In genomic region chr3:157576343-157576722, GRCm38 (mm10) we compare ENCODE assay signal across 15 mouse cellular contexts. TPM values are rescaled to one million over a fixed set of nuclear protein-coding genes. Genes with fewer than 3 reads are reported as not detected.
DNase-seq lines count a peak whose midpoint lies in the region; ATAC-seq and TF ChIP-seq lines count a peak whose summit lies in the region.
"Had no signal": no experiment of that assay in that cellular context is flagged by ENCODE, and none has a peak within 500 bp of the region (broad histone marks: within the 10 kb centered on the region; RNA-seq: fewer than 3 reads in every experiment).

No protein-coding gene starts in this region.

- H3K4me1 ChIP-seq in MEL (ENCODE audit: control insufficient read depth in 1 of 2, insufficient read depth in 2 of 2, low read length in 2 of 2), result peaks cover 33 to 49% of the 10 kb centered on the region in 2 experiments
- H3K4me1 ChIP-seq in liver, postnatal 0 days (ENCODE audit: insufficient read depth), result peaks cover 30% of the 10 kb centered on the region
- H3K4me1 ChIP-seq: forebrain, embryonic 13.5 days; hindbrain, embryonic 15.5 days had no signal

- TF ChIP-seq CTCF in MEL (IDR thresholded peaks at IDR 0.05 in 2 of 3, conservative IDR thresholded peaks at IDR 0.05 in 1 of 3; ENCODE audit: control insufficient read depth in 1 of 3, insufficient read depth in 1 of 3, low read depth in 2 of 3, low read length in 3 of 3, poor library complexity in 1 of 3, severe bottlenecking in 1 of 3), result no peak
- TF ChIP-seq CTCF in liver, postnatal 0 days (IDR thresholded peaks at IDR 0.05; ENCODE audit: low read depth), result no peak

- H3K9me3 ChIP-seq in MEL (replicated peaks; ENCODE audit: insufficient read depth, low read length), result no peaks in the 10 kb centered on the region
- no peaks in the 10 kb centered on the region for H3K9me3 ChIP-seq in liver, postnatal 0 days (ENCODE audit: low read length)
- H3K9me3 ChIP-seq: embryonic facial prominence, embryonic 13.5 days; forebrain, embryonic 13.5 days; heart, embryonic 12.5 days; hindbrain, embryonic 15.5 days had no signal

- TF ChIP-seq RAD21 in MEL (IDR thresholded peaks at IDR 0.05; ENCODE audit: low read depth, low read length), result no peak

- H3K36me3 ChIP-seq in MEL (ENCODE audit: control insufficient read depth in 1 of 2, insufficient read depth in 2 of 2, low read length in 2 of 2), result peaks cover 0 to 57% of the 10 kb centered on the region in 2 experiments; a peak in 2 of 4 replicates
- H3K36me3 ChIP-seq in liver, postnatal 0 days (replicated peaks; ENCODE audit: insufficient read depth, low read length), result no peaks in the 10 kb centered on the region
- H3K36me3 ChIP-seq: embryonic facial prominence, embryonic 13.5 days; heart, embryonic 12.5 days; hindbrain, embryonic 15.5 days had no signal

- H3K27me3 ChIP-seq in MEL (ENCODE audit: control insufficient read depth in 1 of 2, insufficient read depth in 2 of 2, low read length in 2 of 2), result no peaks in the 10 kb centered on the region
- H3K27me3 ChIP-seq in liver, postnatal 0 days (ENCODE audit: insufficient read depth, low read length), result no peaks in the 10 kb centered on the region
- H3K27me3 ChIP-seq: embryonic facial prominence, embryonic 13.5 days; forebrain, embryonic 13.5 days; heart, embryonic 12.5 days; hindbrain, embryonic 15.5 days had no signal

- no peaks in the 10 kb centered on the region; the same call in 1 of the 2 replicates for H3K79me2 ChIP-seq in MEL (ENCODE audit: control insufficient read depth, insufficient read depth, low read length, poor library complexity)

- DNase-seq in MEL (ENCODE audit: low read depth, low spot score), result peak; percentile 50
- DNase-seq in liver, postnatal 0 days, result no peak
- no peak for DNase-seq in thymus, postnatal 14 days
- no peak for DNase-seq in embryo, embryonic 10 days (ENCODE audit: low spot score)
- no peak for DNase-seq in left cerebral cortex, postnatal 10 days (ENCODE audit: extremely low spot score in 1 of 2, low spot score in 2 of 2)
- DNase-seq: cerebellum, adult 18-20 months; cerebellum, adult 9-11 months; forebrain, postnatal 0 days; gastrocnemius, postnatal 14 days had no signal

- peak overlapping the region; percentile 82 for H3K27ac ChIP-seq in MEL (ENCODE audit: control insufficient read depth, low read depth, low read length)
- peak overlapping the region; percentile 30; the same call in 1 of the 2 replicates for H3K27ac ChIP-seq in liver, postnatal 0 days (ENCODE audit: low read depth)
- H3K27ac ChIP-seq: embryonic facial prominence, embryonic 13.5 days; forebrain, embryonic 13.5 days; hindbrain, embryonic 15.5 days had no signal

- H3K9ac ChIP-seq in MEL (ENCODE audit: control insufficient read depth, low read depth, low read length, poor library complexity, severe bottlenecking), result peak overlapping the region; percentile 44; the same call in 1 of the 2 replicates
- H3K9ac ChIP-seq in liver, postnatal 0 days (replicated peaks), result no peak overlapping the region
- H3K9ac ChIP-seq: embryonic facial prominence, embryonic 13.5 days; forebrain, embryonic 13.5 days; forebrain, postnatal 0 days; heart, embryonic 12.5 days; hindbrain, embryonic 15.5 days had no signal

- no peak overlapping the region for H3K4me2 ChIP-seq in liver, postnatal 0 days (ENCODE audit: low read depth, low read length)
- H3K4me2 ChIP-seq: embryonic facial prominence, embryonic 13.5 days; forebrain, embryonic 13.5 days; heart, embryonic 12.5 days; hindbrain, embryonic 15.5 days had no signal

- peak overlapping the region; percentile 30 to 36 for H3K4me3 ChIP-seq in MEL (ENCODE audit: control insufficient read depth in 1 of 2, insufficient read depth in 1 of 2, low read depth in 2 of 2, low read length in 2 of 2)
- H3K4me3 ChIP-seq in liver, postnatal 0 days (ENCODE audit: low read depth, low read length), result no peak overlapping the region
- H3K4me3 ChIP-seq: embryonic facial prominence, embryonic 13.5 days; forebrain, embryonic 13.5 days; heart, embryonic 12.5 days; hindbrain, embryonic 15.5 days had no signal

- intact Hi-C loops in left cerebral cortex, postnatal 10 days (cut with DNase I), result no loop called here

- no peak for TF ChIP-seq EP300 in MEL (IDR thresholded peaks at IDR 0.05; ENCODE audit: low read depth in 1 of 2, low read length in 2 of 2)
- TF ChIP-seq EP300 in liver, postnatal 0 days (IDR thresholded peaks at IDR 0.05; ENCODE audit: low read depth), result no peak

- TF ChIP-seq POLR2A in MEL (IDR thresholded peaks at IDR 0.05; ENCODE audit: control insufficient read depth in 1 of 2, insufficient read depth in 1 of 2, low read depth in 1 of 2, low read length in 2 of 2, poor library complexity in 1 of 2), result no peak

- 63% methylated on average over 1 of the region's 1 CpGs for WGBS in liver, postnatal 0 days (ENCODE audit: insufficient replicate concordance)

- peak; percentile 52 for ATAC-seq in granulocyte monocyte progenitor cell, adult 5-6 weeks (replicated peaks; ENCODE audit: poor library complexity, severe bottlenecking)
- ATAC-seq in liver, postnatal 0 days, result no peak
- peak; percentile 29 for ATAC-seq in megakaryocyte progenitor cell, adult 5-6 weeks (replicated peaks; ENCODE audit: poor library complexity)
- ATAC-seq: forebrain, embryonic 13.5 days; forebrain, postnatal 0 days had no signal

TF ChIP-seq in MEL, 35 proteins besides CTCF, POLR2A, EP300 and RAD21:
- no peak for TF ChIP-seq ETS1 (IDR thresholded peaks at IDR 0.05; ENCODE audit: low read depth, low read length)
- TF ChIP-seq GATA1 (IDR thresholded peaks at IDR 0.05; ENCODE audit: low read depth, low read length), result 0 out of 2 replicates have a peak, but pooled peaks have one; percentile 33
- TF ChIP-seq SIN3A (IDR thresholded peaks at IDR 0.05; ENCODE audit: low read length), result no peak
- TF ChIP-seq ZNF384 (IDR thresholded peaks at IDR 0.05; ENCODE audit: low read depth, low read length), result no peak

RNA-seq across cellular contexts. Expression of gene Ptger3, which starts 9.6 kb away (rescaled TPM):
- total RNA-seq in MEL (2012; rRNA removed), result 5.2 and 6.8 TPM in 2 replicates
- polyA plus RNA-seq in MEL (2012; ENCODE audit: insufficient read depth in 1 of 2, insufficient read length in 2 of 2, low read depth in 1 of 2, low replicate concordance in 2 of 2, missing spikeins in 1 of 2), result 1 to 10 TPM in 1 of 2 experiments, not detected in 1; 7.0 TPM
- total RNA-seq in granulocyte monocyte progenitor cell, adult 5-6 weeks (2014; fragmentation: Nextera tagmentation), result 3.2 and 3.4 TPM in 2 replicates
- 3.7 and 6.3 TPM in 2 replicates for total RNA-seq in granulocyte monocyte progenitor cell, adult 5-6 weeks (2017)
- polyA plus RNA-seq in liver, postnatal 0 days (2015; fragmentation: Nextera tagmentation; extraction: Ambion mirVana), result 4.2 and 4.7 TPM in 2 replicates
- total RNA-seq in megakaryocyte progenitor cell, adult 5-6 weeks (2015), result 4.3 and 7.2 TPM in 2 replicates
- 4.5 and 7.0 TPM in 2 replicates for total RNA-seq in megakaryocyte progenitor cell, adult 5-6 weeks (2017)
- 10 to 100 TPM; 13.2 to 16.8 TPM for total RNA-seq in left cerebral cortex, postnatal 10 days (2021)

RNA-seq across cellular contexts. Expression of gene Zranb2, which starts 42.4 kb away (rescaled TPM):
- 96.6 and 98.4 TPM in 2 replicates for total RNA-seq in MEL (2012; rRNA removed)
- polyA plus RNA-seq in MEL (2012; ENCODE audit: insufficient read depth in 1 of 2, insufficient read length in 2 of 2, low read depth in 1 of 2, low replicate concordance in 2 of 2, missing spikeins in 1 of 2), result 100 to 1,000 TPM in 1 of 2 experiments, 10 to 100 TPM in 1; 88.0 to 200 TPM
- 69.1 and 85.9 TPM in 2 replicates for total RNA-seq in granulocyte monocyte progenitor cell, adult 5-6 weeks (2014; fragmentation: Nextera tagmentation)
- total RNA-seq in granulocyte monocyte progenitor cell, adult 5-6 weeks (2017), result 292 and 298 TPM in 2 replicates
- polyA plus RNA-seq in liver, postnatal 0 days (2015; fragmentation: Nextera tagmentation; extraction: Ambion mirVana), result 24.6 and 28.4 TPM in 2 replicates
- total RNA-seq in megakaryocyte progenitor cell, adult 5-6 weeks (2015), result 60.3 and 72.0 TPM in 2 replicates
- total RNA-seq in megakaryocyte progenitor cell, adult 5-6 weeks (2017), result 241 and 337 TPM in 2 replicates
- 100 to 1,000 TPM; 148 to 150 TPM for total RNA-seq in left cerebral cortex, postnatal 10 days (2021)
